12 mouse cellular contexts compared by ENCODE assay signal in genomic region chr7:125507279-125507678, GRCm38 (mm10).
"Had no signal": no experiment of that assay in that cellular context is flagged by ENCODE, and none has a peak within 500 bp of the region (broad histone marks: within the 10 kb centered on the region; RNA-seq: fewer than 3 reads in every experiment).

No protein-coding gene starts in this region.

- DNase-seq: kidney, adult 8-10 months; kidney, postnatal 14 days; kidney, postnatal 4 days; layer of hippocampus, adult 9-11 months; layer of hippocampus, postnatal 36 days; liver, embryonic 13.5 days; lung, adult 2 months; lung, postnatal 14 days; lung, postnatal 4 days; midbrain, embryonic 14.5 days; thymus, adult 2 months; thymus, postnatal 4 days had no signal
